Mouse (Mus musculus): ENCODE measurements around the gene Grhl1.
"Not testable (repeated sequence)": the region's sequence is repeated elsewhere in the genome, so short reads cannot be mapped to it uniquely, and the experiment has no call there.

The Grhl1 gene

DNA sequence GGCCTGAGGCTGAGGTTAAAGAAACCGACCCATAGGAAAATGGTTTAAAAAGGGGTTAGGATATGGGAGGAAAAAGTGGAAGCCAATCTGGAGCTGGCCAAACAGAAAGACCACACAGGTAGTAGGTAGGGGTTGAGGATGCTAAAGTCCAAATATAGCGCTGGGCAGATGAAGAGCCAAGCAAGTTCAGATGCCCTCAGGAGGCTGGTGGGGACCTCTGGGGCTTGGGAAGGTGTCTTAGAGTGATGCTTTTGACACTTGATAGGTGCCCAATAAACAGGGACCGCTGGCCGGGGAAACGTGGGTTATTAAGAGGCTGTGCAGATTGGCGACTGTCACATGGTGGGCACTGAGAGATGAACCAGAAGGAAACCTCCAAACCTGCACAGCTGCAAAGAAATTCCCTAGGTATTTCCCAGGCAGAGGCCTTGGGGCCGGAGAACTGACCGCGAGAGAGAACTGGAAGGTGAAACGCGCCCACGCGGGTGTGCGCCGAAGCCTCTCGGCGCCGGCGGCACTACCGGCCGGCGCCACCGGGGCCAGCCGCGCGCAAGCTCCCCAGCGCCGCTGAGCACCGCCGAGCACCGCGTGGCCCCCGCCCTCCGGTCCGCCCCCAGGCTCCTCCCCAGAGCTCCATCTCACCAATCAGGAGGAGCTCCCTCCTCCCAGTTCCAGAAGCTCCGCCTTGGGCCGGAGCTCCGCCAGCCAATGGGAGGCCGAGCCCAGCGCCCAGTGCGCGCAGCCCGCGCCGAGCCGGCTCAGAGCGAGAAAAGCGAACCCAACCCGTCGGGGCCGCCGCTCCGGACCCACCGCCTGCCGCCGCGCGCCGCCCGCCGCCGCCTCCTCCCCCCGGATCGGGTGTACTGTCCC, at the start of gene Grhl1:
Gene Grhl1, plus strand, starts transcription at position 761 of the 870 bp plus-strand sequence.
- DNase-seq (ENCODE audit: low read depth): peak; percentile 95

DNA sequence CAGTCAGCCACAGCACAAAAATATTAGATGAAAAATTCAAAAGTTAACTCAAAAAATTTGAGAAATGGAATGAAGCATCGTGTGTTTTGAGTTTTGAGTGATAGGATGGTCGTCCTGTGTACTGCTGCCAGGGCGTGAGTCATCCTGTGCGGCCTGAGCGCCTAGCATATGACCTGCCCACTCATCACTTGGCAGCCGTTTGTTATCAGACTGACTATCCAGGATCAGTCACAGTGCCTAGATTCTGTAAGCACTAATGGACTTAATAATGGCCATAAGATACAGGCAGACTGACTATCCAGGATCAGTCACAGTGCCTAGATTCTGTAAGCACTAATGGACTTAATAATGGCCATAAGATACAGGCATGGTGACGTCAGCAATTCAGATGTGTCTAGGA, 47.0 kb upstream of the Grhl1 start:
- not testable (repeated sequence) for DNase-seq (ENCODE audit: low read depth)

DNA sequence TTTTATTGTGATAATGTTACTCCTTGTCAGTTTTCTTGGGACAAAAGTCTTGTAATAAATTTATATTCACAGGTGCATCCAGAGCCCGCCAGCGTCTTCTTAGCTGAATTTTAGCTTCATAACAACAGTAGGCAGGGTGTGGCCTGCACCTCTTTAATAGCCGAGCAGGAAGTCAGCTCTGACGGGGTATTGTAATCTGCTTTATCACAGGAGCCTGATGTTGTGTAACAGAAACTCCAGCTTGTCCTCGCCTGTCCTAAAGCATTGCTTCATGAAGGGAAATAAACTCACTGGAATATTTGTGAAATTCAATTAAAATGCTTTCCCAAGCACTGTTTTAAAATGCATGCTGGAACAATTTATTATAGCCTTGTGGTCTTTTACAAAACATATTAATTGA, 35.7 kb upstream of the Grhl1 start:
- peak; percentile 46 for DNase-seq (ENCODE audit: low read depth)

DNA sequence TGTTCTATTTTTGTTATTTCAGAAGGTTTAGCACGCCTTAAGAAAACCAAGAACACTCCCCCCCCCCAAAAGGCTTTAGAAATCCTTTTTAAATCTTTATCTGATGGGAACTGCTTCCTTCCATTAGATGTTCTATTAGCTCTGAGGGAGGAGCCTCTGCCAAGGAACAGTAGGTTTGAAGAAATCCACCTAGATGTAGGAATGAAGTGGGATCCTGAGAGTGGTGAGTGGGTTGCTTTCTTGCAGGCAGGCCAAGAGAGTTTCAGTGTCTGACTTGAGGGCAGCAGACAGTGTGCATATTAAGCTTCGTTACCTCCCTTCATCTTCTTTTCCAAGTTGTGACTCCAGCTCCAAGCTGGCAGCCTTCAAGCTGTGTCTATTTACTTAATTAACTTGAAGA, 34.9 kb upstream of the Grhl1 start:
- peak; percentile 11 for DNase-seq (ENCODE audit: low read depth)

DNA sequence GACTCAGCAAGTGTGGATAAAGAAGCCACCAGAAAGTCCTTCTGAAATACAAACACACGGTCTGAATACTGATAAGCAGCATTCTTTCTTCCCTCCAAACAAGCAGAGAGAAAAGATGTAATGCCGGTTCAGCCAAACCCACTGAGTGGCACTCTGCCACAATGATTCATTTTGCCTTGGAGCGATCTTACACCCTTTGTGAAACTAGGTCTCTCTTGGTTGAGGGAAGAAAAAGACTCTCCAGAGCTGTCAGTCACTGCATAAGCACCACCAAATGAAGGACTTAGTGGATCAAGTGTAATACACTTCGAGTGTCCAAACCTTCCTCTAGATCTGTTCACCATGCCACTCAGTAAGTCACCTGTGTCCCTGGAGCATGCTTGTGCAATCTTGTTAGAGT, 34.1 kb upstream of the Grhl1 start:
- no peak for DNase-seq (ENCODE audit: low read depth)

DNA sequence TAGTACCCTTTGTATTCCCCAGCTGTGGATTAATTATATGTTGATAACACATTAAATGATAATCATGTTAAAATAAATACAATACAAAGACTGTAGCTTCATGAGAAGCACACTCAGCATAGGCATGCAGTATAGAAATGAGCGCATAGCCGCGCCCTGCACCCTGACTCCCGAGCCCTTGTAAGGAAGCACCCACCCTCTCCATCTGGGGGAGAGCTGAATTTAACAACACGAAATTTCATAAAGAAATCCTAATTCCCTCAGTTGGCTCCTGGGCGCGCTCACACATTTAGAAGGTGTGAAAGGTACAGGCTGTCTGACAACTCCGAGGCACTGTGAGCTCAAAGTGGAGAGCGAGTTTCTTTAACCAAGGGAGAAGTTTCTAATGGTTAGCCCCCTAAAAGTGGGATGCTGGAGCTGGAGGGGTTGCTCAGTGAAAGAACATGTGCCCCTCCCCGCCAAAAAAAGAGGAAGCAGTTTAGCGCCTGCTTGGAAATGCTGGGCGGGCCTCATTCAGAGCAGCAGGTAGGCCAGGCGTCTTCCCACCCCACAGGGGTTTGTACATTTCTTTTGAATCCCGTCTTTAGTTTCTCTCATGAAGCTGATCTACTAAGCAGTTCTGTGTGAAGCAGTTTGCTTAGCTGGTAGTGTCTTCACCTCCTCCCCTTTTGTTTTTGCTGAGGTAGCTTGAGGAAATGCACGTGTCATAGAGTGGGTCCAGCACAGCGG, 30.5 kb upstream of the Grhl1 start:
- no peak for DNase-seq (ENCODE audit: low read depth)

DNA sequence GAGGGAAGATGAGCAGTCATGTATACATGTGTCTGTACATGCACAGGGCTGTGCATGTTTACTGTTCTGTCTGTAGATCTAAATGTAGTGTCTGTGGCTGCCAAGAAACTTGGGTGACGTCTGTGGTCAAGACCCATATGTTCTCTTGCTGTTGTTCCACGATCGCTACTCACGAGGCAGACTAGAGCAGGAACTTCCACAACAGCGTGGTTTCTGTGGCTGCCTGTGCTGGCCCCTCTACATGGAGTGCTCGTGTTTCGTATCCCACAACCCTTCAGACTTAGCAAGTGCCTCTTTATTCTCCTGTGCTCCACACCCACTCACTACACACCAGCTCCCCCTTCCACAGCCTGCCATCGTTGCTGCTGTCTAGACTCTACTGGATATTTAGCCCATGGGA, 24.4 kb upstream of the Grhl1 start:
- DNase-seq (ENCODE audit: low read depth): no peak

DNA sequence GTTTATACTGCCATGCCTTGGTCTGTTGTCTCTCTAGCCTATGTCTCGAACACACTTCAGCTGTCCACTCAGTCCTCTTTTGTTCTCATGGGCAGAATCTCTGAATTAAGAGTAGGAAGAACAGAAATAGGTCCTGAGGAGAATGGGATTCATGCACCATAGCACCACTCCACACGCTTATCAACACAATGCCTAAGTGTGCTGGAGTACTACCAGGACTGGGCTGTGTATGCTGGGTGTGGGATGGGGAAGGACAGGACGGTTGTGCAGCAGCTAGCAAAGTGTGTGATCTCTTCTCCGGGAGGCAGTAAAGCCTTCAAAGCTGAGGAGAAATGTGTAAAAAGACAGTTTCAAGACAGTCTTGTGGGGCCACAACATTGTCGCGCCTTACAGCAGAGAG, 23.2 kb upstream of the Grhl1 start:
- no peak for DNase-seq (ENCODE audit: low read depth)

DNA sequence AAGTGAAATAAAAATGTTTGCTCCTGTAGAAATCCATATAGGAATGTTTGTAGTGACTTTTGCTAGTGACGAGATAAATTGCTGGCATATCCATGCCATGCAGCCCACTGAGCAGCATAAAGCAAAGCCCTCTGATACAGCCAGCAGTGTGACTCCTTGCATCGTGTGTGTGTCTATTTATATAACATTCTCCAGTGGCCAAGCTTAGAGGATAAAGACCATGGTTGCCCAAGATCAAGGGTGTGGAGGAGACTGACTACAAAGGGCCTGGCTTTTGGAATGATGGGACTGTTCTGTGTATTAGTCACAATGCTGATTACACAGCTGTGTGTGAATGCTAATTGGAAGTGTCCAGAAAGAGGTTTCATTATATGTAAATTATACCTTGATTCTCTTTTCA, 19.6 kb upstream of the Grhl1 start:
- DNase-seq (ENCODE audit: low read depth): no peak

DNA sequence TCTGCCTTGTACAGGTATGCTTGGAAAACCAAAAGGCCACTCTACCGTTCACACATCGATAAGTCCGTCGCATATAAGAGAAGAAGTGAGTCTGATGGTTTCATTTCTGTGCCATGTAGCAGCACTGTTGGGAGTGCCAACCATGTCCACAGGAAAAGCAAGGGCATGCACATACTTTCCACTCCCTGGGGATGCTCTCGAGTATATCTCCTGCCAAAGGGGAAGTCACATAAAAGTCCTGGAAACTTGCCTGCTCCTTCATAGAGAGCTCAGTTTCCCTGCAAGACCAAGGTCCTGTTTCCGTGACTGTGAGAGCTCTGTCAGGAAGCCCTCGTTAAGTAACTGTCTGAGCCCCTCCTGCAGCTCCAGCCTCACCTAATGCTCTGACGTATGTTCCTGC, 16.1 kb upstream of the Grhl1 start:
- no peak for DNase-seq (ENCODE audit: low read depth)

DNA sequence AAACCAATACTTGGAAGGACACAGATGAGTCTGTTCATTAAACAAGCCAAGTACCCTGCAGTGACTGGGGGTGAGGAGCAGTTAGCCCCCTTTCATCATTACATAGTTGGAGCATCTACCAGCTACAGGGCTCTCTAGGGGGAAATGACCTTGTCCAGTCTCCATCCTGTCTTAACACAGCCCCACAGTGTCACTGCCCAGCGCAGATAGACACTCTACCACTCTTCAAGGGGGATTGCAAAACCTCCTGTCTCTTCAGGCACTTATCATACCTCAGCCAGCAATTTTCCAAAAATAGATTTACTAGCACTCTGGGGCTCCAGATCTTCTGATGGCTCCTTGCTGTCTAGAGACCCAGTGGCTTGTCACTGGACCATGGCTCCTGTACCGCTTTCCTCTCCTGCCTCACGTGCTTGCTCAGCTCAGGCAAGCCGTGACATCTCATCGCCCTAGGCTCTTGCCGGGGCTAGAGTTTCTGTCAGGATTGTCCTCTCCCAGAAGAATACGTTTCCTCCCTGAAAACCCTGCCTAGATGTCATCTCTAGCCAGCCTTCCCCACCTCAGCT, 8.6 kb upstream of the Grhl1 start:
- no peak for DNase-seq (ENCODE audit: low read depth)

DNA sequence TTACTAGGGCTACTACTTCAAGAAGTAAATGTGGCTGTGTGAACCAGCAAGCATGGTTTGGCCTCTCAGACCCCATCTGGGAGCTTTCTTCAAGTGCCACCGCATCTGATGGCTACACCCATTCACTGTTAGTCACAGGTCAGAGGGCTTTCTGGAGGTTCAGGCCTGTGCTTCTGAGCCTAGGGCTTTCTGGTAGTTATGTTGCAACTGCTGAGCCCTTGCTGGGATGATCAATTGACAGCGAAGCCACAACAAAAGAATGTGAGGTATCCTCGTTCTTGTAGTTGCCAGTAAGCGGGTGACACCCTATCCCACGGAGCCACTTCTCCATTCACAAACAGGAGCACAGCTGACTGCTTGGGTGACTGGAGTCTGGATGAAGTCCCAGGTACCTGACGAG, 6.8 kb upstream of the Grhl1 start:
- DNase-seq (ENCODE audit: low read depth): no peak

DNA sequence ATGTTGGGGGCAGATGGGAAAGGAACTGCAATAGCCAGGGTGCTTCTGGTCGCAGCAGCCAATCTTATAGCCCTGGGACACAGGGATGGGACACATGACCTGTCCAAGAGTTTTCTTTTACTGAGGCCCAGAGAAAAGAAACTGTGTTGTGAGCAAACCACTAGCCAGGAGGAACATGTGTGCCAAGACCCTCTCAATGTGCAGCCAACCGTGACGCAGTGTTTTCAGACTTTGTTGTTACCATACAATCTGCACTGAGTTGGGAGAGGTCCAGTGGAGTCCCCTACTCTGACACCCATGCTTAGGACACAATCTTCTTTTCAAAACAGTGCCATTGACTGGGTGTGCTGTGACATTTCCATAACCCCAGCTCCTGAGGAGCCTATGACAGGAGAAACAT, 4.5 kb upstream of the Grhl1 start:
- no peak for DNase-seq (ENCODE audit: low read depth)

DNA sequence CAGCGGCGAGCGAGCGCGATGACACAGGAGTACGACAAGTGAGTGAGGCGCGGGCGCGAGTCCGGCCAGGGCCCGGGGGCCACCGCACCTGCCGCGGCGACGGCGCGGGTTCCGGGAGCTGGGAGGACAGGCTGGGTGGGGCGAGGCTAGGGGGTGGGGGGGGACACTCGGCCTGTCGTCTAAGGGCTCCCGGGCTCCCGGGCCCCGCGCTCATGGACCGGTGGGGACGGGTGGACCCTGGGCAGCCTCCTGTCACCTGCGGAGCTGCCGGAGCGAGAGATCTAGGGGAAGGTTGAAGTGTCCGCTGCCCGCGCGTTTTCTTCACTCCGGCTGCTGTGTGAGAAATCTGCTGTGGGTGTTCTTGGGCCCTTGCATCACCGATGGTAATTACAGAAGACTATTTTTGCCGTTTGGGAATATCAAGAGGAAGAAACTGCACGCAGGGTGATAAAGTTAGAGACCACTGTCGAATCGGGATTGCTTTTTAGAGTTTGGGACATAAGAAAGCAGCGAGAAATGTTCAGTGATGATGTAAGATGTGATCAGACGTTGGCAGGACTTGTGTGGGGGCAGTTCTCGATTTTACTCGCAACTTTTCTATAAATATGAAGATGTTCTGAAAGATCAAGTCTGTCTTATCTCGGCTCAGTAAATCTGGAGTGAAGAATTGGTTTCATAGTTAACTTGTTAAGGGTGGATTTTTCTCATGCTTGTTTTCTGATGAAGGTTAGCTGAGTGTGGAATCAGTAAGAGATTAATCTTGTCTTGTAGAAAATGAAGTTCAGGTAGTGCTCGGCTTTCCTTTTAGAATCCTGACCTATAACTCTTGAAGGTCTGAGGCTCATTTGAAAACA, 565 bp downstream of the Grhl1 start:
- peak; percentile 58 for DNase-seq (ENCODE audit: low read depth)

DNA sequence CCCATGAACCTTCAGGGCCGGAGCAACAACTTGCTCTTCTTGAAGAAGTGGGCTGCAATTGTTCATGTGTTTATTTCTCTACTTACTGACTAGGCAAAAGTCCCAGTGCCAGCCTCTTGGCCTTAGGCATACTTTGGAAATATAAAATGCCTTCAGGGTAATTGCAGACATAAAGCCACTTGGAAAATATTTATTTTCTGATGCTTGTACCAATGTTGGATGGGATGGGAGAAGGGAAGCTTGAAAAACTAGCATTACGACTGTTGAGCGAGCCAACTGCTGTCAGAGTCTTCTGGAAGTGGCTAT, 1.1 kb downstream of the Grhl1 start:
- no peak for DNase-seq (ENCODE audit: low read depth)

DNA sequence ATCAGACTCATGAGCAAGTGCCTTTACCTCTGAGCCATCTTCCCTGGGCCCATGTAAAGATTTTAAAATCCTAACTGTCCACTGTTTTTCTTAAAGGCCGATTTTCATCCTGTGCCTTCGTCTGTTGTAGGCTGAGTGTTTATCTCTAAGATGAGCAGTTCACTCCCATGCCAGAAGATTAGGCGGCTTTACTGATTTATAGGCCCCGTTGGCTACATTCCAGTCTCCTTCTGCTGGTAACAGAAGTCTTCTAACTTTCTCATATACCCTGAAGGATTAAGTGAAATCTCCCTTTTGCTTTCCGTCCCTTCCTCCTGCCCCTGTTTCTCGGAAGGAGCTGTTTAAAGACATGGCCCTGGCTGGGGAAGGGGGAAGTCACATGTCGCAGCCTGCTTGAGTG, 2.8 kb downstream of the Grhl1 start:
- no peak for DNase-seq (ENCODE audit: low read depth)

DNA sequence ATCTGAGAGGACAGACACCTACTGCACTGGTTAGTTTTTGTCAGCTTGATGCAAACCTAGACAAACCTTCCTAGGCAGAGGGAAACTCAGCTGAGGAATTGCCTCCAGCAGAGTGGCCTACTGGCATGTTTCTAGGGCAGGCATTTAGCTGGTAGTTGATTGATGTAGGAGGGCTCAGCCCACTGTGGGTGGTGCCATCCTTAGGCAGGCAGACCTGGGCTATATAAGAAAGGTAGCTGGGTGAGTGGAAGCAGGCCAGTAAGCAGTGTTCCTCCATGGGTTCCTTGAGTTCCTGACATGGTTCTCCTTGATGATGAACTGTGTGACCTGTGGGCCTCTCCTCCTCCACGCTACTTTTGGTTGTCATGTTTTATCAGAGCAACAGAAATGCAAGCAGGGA, 8.4 kb downstream of the Grhl1 start:
- DNase-seq (ENCODE audit: low read depth): no peak

DNA sequence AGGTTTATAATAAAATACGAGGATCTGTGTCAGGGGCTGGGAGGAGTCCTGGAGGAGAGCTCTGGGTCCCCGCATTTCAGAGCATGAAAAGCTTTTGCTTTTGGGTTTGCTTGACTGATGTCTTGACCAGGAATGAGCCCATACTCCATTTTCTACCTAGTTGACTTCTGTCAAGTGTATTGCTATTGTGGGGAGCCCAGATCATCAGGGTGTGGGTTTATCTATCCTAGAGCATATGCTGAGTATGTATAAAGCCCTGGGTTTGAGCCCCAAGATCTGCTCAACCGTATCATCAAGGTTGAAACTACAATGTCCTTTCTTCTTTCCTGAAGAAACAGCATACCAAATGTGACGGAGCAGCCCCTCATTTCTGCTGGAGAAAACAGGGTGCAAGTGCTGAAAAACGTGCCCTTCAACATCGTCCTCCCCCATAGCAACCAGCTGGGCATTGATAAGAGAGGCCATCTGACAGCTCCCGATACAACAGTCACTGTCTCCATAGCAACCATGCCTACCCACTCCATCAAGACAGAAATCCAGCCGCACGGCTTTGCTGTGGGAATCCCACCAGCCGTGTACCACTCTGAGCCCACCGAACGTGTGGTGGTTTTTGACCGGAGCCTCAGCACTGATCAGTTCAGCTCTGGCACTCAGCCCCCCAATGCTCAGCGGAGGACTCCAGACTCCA, 9.1 kb downstream of the Grhl1 start:
- no peak for DNase-seq (ENCODE audit: low read depth)

DNA sequence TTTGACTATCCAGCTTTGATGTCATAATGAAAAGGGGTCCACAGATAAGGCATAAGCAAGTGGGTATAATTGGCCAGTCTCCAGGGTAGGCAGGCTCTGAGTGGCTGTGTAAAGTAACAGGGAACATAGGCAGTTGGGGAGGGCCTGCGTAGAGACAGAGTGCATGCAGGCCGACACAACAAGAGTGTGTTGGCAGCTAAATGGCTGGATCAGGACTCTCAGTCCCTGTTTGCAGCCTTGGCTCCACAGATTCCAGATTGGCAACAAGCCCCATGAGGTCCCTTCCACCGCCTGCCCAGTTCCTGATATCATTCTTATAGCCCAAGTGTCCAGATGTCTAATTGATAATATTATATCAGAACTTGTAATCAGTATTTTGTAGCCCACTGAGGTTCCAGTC, 11.6 kb downstream of the Grhl1 start:
- no peak for DNase-seq (ENCODE audit: low read depth)

DNA sequence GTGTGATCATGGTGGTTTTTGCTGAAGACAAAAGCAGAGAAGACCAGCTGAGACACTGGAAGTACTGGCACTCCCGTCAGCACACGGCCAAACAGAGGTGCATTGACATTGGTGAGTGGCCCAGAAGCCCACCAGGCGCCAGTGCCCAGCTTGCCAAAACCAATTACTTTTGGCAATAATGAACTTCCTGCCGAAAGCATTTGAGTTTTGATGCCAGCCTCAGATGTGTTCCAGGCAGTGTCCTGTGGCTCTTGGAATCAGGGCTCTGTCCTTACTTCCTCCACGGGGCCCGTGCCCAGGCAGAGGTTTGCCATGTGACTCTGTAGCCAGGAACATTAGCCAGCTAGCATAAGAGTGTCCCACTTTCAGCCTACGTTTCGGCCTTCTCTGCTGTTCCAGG, 12.8 kb downstream of the Grhl1 start:
- no peak for DNase-seq (ENCODE audit: low read depth)

DNA sequence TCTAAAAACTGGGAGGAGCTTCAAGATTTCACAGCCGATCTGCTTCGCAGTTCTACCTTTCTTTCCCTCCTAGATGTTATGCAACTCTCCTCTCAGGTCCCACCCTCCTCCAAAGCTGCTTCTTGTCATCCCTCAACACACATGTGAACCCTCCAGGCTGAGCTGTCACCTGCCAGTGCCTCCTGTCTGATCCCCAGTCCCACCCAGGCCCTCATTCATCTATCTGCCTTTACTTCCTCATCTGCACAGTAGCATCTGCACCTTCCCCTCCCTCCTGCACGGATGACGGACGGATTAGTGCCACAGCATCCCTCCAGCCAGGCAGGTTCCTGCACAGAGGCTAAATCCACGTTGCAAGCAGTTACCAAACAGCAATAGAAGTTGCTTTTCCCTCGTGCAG, 14.1 kb downstream of the Grhl1 start:
- no peak for DNase-seq (ENCODE audit: low read depth)

DNA sequence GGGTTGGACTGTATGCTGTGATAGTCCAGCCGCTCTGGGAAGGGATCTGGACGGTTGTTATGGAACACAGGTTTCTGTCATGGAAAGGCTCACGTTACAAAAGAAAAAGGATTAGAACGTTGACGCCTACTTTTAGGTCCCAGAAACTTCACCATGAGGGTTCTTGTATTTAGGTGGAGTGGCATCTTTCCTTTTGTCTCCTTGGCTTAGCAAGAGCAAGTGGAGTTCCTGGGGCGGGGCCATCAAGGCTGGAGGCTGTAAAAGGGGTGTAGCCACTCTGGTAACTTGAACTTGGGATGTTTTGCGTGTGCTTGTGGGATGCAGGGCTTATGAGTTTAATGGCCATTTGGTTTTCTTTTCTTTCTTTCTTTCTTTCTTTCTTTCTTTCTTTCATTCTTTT, 18.3 kb downstream of the Grhl1 start:
- DNase-seq (ENCODE audit: low read depth): no peak
